Mouse (Mus musculus) CD4-positive naive resting alpha-beta T cell, adult 57 days (primary cell): ENCODE data around the gene Gnb3. TPM values are rescaled to one million over a fixed set of nuclear protein-coding genes. Genes with fewer than 3 reads are reported as not detected.

Source experiments
- total RNA-seq: library from RNA; stranded (reverse); gene quantifications from one replicate; pipeline ENCODE4 v1.2.4, GENCODE M21; 2023

Gene Gnb3
- not detected for total RNA-seq

DNA sequence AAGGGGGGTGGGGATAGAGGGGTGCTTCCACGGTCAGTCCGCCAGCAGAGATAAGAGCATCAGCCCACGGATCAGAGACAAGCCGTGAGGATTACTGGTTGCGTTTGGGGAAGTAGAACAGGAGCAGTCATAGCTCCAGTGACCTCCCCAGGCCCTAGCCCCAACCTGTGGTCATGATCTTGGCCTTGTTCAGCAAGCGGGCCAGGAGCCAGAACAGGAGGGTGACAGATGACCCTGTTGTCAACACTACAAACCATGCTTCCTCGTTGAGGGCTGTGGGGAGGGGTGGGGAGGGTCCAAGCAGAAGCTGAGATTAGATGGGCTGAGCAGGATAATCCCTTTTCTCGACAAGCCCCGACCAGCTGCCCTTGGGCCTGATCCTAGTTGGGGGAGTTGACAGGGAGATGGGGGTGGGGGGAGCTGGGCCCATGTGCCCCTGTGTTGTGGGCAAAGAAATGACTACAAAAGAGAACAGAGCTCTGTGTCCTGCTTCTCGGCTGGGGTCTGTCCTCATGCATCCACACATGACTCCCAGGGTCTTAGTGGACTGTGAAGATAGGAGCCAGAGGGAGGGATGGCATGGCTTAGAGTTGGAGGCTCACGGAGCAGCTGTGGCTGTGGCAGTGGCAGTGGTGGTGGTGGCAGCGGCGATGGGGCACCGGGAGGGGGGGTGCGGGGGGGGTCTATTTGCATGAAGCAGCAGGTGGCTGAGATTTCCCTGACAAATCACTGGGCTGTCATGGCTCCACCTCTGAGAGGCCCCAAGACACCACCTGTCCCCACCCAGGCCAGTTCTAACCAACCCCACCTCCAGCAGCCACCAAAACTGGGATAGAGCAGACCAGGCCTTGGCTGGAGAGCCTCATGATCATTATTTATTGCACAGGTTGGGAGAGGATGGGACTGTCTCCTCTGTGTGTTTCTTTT, at the start of gene Gnb3:
TSS of gene Gnb3 (minus strand) at position 35 of the 927 bp plus-strand sequence.

DNA sequence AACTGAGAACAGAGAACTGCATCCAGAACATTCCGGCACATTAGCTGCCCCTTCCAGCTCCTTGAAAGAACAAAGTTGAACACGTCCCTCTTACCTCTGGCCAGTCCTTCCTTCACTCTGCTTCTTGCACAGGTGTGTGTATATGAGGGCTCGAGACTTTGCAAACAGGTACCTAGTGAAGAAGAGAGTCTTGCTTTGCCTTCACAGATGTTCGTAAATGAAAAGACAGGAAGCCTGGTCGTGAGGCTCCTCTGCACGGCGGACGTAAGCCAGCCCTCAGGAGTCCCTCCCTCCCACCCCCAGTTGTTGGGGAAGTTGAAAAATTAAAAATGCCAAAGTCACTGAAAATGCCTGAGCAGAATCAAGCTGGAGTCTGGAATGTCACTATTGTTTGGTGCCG, 47.9 kb upstream of the Gnb3 start, which contains the start of gene Cd4:
TSS of gene Cd4 (minus strand) at position 236 of the 400 bp plus-strand sequence.

DNA sequence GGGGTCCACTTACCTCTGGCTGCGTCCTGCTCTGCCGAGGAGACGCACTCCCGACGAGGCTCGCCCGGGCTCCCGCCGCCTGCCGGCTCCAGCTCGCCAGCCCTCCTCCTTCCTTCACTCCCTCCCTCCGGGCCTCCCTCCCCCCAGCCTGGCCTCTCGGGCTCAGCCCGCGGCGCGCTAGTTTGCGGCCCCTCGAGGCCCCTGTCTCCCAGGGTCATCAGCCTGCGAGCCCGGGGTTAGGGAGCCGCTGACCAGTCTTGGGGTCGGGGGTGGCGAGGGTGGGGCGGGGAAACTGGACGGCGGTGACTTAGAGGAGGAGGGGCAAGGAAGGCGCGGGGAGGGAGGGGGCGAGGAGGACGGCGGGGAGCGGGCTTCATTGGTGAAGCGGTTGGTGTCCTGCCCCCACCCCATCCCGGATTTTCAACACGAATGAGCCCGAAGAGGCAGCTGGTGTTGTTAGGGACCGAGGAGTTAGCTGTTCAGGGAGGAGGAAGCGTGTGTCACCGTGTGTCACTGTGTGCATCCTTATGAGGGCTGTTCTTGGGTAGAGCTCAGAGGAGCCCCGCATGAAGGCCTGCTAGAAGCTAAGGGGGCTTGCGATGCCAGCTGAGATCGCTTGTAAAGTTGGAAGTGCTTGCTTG, 23.7 kb upstream of the Gnb3 start, which contains the start of gene Gpr162:
TSS of gene Gpr162 (minus strand) at position 326 of the 641 bp plus-strand sequence.

DNA sequence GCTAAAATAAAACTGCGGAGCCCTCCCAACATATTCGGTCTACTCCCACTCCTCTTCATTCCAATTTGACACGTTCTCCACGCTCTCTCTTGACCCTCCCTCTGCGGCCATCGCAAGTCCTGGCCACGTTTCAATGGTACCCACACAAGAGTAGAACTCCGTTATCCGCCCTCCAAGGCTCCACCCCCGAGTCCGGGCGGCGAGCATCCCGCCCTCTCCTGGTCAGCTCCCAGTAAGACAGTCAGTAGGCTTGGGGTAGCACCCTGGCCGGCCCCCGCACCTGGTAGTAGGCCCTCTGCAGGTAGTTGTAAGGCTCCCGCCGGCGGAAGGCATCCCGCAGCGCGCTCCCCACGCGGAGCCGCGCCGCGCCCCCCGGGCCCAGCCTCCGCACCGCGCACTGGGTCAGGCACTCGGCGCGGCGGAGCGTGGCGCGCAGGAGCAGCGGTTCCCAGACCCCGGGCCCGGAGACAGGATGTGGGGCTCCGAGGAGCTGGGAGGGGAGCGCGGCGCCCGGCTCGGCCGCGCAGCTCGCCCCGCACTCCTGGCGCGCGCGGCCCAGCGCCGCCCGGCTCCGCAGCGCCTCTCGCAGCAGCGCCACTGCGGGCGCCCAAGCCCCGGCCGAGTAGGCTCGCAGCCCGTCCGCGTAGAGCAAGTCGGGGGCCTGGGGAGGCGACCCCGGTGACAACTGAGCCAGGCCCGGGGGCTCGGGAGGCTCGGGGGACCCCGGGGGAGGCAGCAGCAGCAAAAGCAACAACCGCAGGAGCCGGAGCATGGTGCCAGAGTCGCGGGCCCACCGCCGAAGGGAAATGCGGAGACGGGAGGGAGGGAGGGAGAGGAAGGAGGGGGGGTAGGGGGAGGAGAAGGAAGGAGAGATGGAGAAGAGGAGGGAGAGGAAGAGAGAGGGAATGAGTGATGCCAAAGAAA, 17.1 kb upstream of the Gnb3 start, which contains the start of gene P3h3:
TSS of gene P3h3 (minus strand) at position 837 of the 924 bp plus-strand sequence.

DNA sequence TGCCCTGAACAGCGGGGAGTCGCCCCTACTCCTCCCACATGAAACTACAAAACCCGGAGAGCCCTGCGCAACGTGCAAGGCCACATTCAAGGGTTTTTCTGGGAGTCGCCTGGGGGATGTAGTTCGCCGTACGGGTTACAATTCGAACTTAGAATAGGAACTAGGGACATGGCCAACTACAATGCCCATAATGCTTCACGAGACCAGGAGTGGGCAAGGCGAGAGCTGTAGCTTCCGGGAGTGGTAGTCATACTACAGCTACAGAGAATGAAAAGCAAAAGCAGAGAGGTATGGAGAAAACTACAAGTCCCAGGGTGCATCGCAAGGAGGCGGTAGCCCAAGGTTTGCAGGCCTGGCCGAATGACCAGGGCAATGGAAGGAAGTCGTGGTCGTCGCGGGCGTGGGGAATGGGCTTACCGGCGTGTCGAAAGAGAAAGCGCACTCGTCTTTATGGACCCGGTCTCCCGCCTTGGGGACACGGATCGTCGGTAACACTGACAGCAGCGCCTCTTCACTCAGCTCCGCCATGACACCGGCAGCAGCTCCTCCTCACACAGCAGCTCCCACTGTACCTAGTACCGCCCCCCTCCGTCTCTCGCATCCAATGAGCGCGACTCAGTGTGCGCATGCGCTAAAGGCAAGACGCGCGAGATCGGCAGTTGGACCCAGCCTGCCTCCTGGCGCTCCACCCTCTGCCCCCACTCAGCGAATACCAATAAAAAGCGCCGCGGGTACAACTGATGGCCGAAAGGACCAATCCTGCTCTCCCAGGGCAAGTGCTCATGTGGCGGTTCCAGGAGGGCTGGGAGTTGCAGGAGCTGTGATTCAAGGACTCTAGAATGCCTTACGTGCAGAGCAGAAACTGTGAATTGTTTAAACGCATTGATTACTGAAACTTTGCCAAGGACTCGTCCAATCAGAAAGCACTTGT, 10.9 kb downstream of the Gnb3 start, which contains the start of the genes Usp5 and Cdca3:
TSS of gene Usp5 (minus strand) at position 617 of the 931 bp plus-strand sequence.
TSS of gene Cdca3 (plus strand) at position 680 of the 931 bp plus-strand sequence.

DNA sequence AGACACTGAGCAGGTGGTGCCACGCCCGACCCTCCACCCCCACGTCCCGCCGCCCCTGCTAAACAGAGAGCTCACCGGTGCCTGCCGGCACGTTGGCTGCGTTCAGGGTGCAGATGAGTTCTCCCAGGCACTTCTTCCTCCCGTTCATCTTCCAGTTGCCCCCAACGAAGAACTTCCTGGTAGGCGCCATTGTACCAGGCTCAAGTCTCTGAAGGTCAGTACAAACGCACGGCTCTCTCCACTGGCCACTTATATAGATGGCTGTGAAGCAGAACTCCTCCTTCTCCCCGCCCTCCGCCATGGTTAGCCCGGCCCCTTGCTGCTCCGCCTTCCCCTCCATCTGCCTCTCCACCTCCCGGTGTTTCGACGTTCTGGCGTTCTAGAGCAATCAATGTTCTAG, 26.1 kb downstream of the Gnb3 start, which contains the start of gene Tpi1:
TSS of gene Tpi1 (minus strand) at position 364 of the 400 bp plus-strand sequence.

DNA sequence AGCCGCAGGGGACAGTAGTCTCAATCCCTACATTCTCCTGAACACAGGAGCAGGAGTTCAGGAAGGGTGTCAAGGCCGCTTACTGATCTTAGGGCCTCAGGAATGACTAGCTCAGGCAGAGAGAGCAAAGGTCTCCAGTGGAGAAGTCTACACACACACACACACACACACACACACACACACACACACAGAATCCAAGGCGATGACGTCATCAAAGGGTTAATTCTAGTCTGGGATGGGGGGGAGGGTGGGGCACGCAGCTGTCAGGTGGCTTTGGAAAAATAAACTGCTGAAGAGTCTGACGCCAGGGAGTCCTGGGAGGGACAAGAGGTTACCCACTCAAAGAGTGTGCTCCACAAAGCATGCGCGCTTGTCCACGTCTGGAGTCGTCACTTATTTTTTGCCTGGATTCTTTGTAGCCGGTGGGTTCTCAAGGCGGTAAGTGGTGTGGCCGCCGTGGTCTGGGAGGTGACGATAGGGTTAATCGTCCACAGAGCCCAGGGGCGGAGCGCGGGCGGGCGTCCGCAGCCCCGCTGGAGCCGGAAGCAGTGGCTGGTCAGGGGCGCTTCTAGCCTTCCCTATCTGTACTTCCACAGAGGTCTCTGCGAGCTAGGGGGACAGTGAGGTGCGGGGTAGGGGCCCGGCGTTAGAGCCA, 31.6 kb downstream of the Gnb3 start, which contains the start of gene Spsb2:
TSS of gene Spsb2 (plus strand) at position 304 of the 655 bp plus-strand sequence.

Other genes with a start within 250 kb of the Gnb3 start
- gene C1s2, start 204.2 kb downstream of the Gnb3 start, total RNA-seq = 0.21 TPM
- 82.6 TPM for gene Lpcat3, start 177.2 kb downstream of the Gnb3 start, total RNA-seq
- 168 TPM for gene Emg1, start 128.1 kb downstream of the Gnb3 start, total RNA-seq
- 186 TPM for gene Phb2, start 127.9 kb downstream of the Gnb3 start, total RNA-seq
- 178 TPM for gene Ptpn6, start 101.6 kb downstream of the Gnb3 start, total RNA-seq
- 265 TPM for gene Grcc10, start 98.9 kb downstream of the Gnb3 start, total RNA-seq
- 1.5 TPM for gene Gm45234, start 84.3 kb downstream of the Gnb3 start, total RNA-seq
- gene Atn1, start 83.8 kb downstream of the Gnb3 start, total RNA-seq = 188 TPM
- 2.7 TPM for gene Eno2, start 70.6 kb downstream of the Gnb3 start, total RNA-seq
- gene Lrrc23, start 60.5 kb downstream of the Gnb3 start, total RNA-seq = 10.8 TPM
- 3.6 TPM for gene Spsb2, start 31.6 kb downstream of the Gnb3 start, total RNA-seq
- 31.2 TPM for gene Tpi1, start 26.0 kb downstream of the Gnb3 start, total RNA-seq
- gene Usp5, start 10.8 kb downstream of the Gnb3 start, total RNA-seq = 58.0 TPM
- 1.8 TPM for gene Cdca3, start 10.7 kb downstream of the Gnb3 start, total RNA-seq
- 1.0 TPM for gene P3h3, start 17.5 kb upstream of the Gnb3 start, total RNA-seq
- gene Gpr162, start 23.7 kb upstream of the Gnb3 start, total RNA-seq = 2.3 TPM
- 458 TPM for gene Cd4, start 47.9 kb upstream of the Gnb3 start, total RNA-seq
- gene Lag3, start 71.4 kb upstream of the Gnb3 start, total RNA-seq = 1.6 TPM
- 75.5 TPM for gene Ptms, start 79.8 kb upstream of the Gnb3 start, total RNA-seq
- 86.9 TPM for gene Mlf2, start 91.1 kb upstream of the Gnb3 start, total RNA-seq
- 35.8 TPM for gene Cops7a, start 125.3 kb upstream of the Gnb3 start, total RNA-seq
- 0.89 TPM for gene Pianp, start 156.4 kb upstream of the Gnb3 start, total RNA-seq
- 88.6 TPM for gene Zfp384, start 168.9 kb upstream of the Gnb3 start, total RNA-seq
- 73.3 TPM for gene Ing4, start 199.5 kb upstream of the Gnb3 start, total RNA-seq
- 12.8 TPM for gene Acrbp, start 209.4 kb upstream of the Gnb3 start, total RNA-seq
- 16.1 TPM for gene Lpar5, start 227.6 kb upstream of the Gnb3 start, total RNA-seq